Mouse (Mus musculus) liver, adult 2 months (tissue): ENCODE data around the gene Foxq1. TPM values are rescaled to one million over a fixed set of nuclear protein-coding genes. Genes with fewer than 3 reads are reported as not detected.

Source experiments
- DNase-seq: peaks from one replicate; pipeline ENCODE4 v3.0.0-alpha.2; 2011; ENCODE audit warnings: low read depth, low spot score; ENCODE audit errors: extremely low read depth
- H3K27ac ChIP-seq: fragments of 200-500 bp; replicated peaks from 2 replicates; pipeline ENCODE4 v1.5.1; 2012; ENCODE audit warnings: low read depth, mild to moderate bottlenecking, control low read depth, inconsistent platforms, low read length; ENCODE audit not compliant: insufficient read depth
- H3K27me3 ChIP-seq: fragments of 200-500 bp; 2 replicates; pipeline ENCODE4 v1.6.1; 2012; ENCODE audit warnings: mild to moderate bottlenecking, moderate library complexity, low read length, inconsistent platforms; ENCODE audit not compliant: control insufficient read depth, insufficient read depth
- H3K36me3 ChIP-seq: fragments of 200-500 bp; 2 replicates; pipeline ENCODE4 v1.6.1; 2012; ENCODE audit warnings: low read length, inconsistent platforms; ENCODE audit not compliant: control insufficient read depth, insufficient read depth
- H3K4me1 ChIP-seq: fragments of 200-500 bp; 2 replicates; pipeline ENCODE4 v1.6.1; 2011; ENCODE audit warnings: low read length; ENCODE audit not compliant: control insufficient read depth, insufficient read depth
- H3K4me3 ChIP-seq: fragments of 200-500 bp; 2 replicates; pipeline ENCODE4 v1.5.1; 2011; ENCODE audit warnings: low read depth, mild to moderate bottlenecking, control low read depth, low read length, moderate library complexity; ENCODE audit not compliant: insufficient read depth
- H3K79me2 ChIP-seq: fragments of 200-500 bp; 2 replicates; pipeline ENCODE4 v1.6.1; 2012; ENCODE audit warnings: inconsistent platforms, mild to moderate bottlenecking, low read length, moderate library complexity; ENCODE audit not compliant: control insufficient read depth, insufficient read depth
- H3K9ac ChIP-seq: fragments of 200-500 bp; 2 replicates; pipeline ENCODE4 v1.6.1; 2012; ENCODE audit warnings: low read depth, mild to moderate bottlenecking, control low read depth, inconsistent platforms, low read length
- CTCF ChIP-seq: fragments of 200-500 bp; IDR thresholded peaks from 2 replicates; pipeline ENCODE4 v1.5.1; 2011; ENCODE audit warnings: low read depth, low read length, control low read depth
- POLR2A ChIP-seq: fragments of 200-500 bp; IDR thresholded peaks from 2 replicates; pipeline ENCODE4 v1.6.1; 2011; ENCODE audit warnings: low read length, control low read depth; ENCODE audit not compliant: insufficient read depth; ENCODE audit errors: extremely low read depth
- WGBS: fragments of 180-500 bp; shearing (Covaris S2); methylation state at CpG from one replicate; pipeline ENCODE4 v1.1.7; 2018; 5-methylcytosine and 5-hydroxymethylcytosine counted together
- polyA plus RNA-seq: library from polyadenylated mRNA; depleted of rRNA; stranded (reverse); fragments of >200 nt; gene quantifications from 2 replicates; pipeline ENCODE4 v1.2.3, GENCODE M21; 2012
- total RNA-seq: library from RNA; depleted of rRNA; stranded (reverse); fragments of >200 nt; gene quantifications from 2 replicates; pipeline ENCODE4 v1.2.3, GENCODE M21; 2014

Gene Foxq1
- total and polyA plus RNA-seq, 2 experiments = 1.6 to 10.2 TPM

- H3K79me2 ChIP-seq = no peaks in the 10 kb centered on the region
- DNase-seq = peak; percentile 94
- no peak overlapping the region for H3K4me3 ChIP-seq
- no peaks in the 10 kb centered on the region for H3K27me3 ChIP-seq
- H3K36me3 ChIP-seq = no peaks in the 10 kb centered on the region
- peak overlapping the region; percentile 81 for H3K27ac ChIP-seq
- TF ChIP-seq POLR2A = no peak
- 0 out of 2 replicates have a peak, but pooled peaks have one; percentile 10 for TF ChIP-seq CTCF
- H3K4me1 ChIP-seq = peaks cover 15% of the 10 kb centered on the region
- 0 out of 2 replicates have a peak overlapping the region, but pooled peaks have one; percentile 48 for H3K9ac ChIP-seq
- 13% methylated on average over 5 of the region's 5 CpGs for WGBS
These were observed 24.7 kb upstream of the Foxq1 start for GRCm38 (mm10) chr13:31531186-31531585.

- Histone ChIP-seq H3K27ac (peak overlapping the region; percentile 60), H3K79me2 (no peaks in the 10 kb centered on the region), H3K4me3 (no peak overlapping the region), H3K4me1 (peaks cover 15% of the 10 kb centered on the region), H3K9ac (no peak overlapping the region), H3K27me3 (no peaks in the 10 kb centered on the region), H3K36me3 (no peaks in the 10 kb centered on the region)
- WGBS = 12% methylated on average over 8 of the region's 8 CpGs
- DNase-seq = no peak
- TF ChIP-seq POLR2A = no peak
These were observed 24.3 kb upstream of the Foxq1 start for GRCm38 (mm10) chr13:31531651-31532061.

GRCm38 (mm10) chr13:31534726-31535125 lies 21.2 kb upstream of the Foxq1 start:
- no peak for TF ChIP-seq CTCF
- no peak for TF ChIP-seq POLR2A
- Histone ChIP-seq H3K4me1 (peaks cover 15% of the 10 kb centered on the region), H3K9ac (no peak overlapping the region), H3K36me3 (no peaks in the 10 kb centered on the region), H3K4me3 (no peak overlapping the region), H3K27me3 (no peaks in the 10 kb centered on the region), H3K27ac (no peak overlapping the region), H3K79me2 (no peaks in the 10 kb centered on the region)
- DNase-seq = no peak
- WGBS = 92% methylated on average over 4 of the region's 4 CpGs

GRCm38 (mm10) chr13:31543021-31543420 lies 12.9 kb upstream of the Foxq1 start:
- Histone ChIP-seq H3K27ac (no peak overlapping the region), H3K27me3 (no peaks in the 10 kb centered on the region), H3K36me3 (no peaks in the 10 kb centered on the region), H3K9ac (no peak overlapping the region), H3K4me3 (no peak overlapping the region), H3K4me1 (peaks cover 12% of the 10 kb centered on the region), H3K79me2 (no peaks in the 10 kb centered on the region)
- peak; percentile 42 for DNase-seq
- WGBS = 57% methylated on average over 5 of the region's 5 CpGs
- no peak for TF ChIP-seq POLR2A
- TF ChIP-seq CTCF = no peak

- DNase-seq = peak; percentile 58
- H3K9ac ChIP-seq = peak overlapping the region; percentile 16; the same call in 1 of the 2 replicates
These were observed 9.2 kb upstream of the Foxq1 start for GRCm38 (mm10) chr13:31546784-31547183.

GRCm38 (mm10) chr13:31547204-31547603 lies 8.7 kb upstream of the Foxq1 start:
- no peaks in the 10 kb centered on the region for H3K79me2 ChIP-seq
- no peaks in the 10 kb centered on the region for H3K27me3 ChIP-seq
- 19% methylated on average over 3 of the region's 3 CpGs for WGBS
- DNase-seq = no peak
- H3K4me1 ChIP-seq = peaks cover 8% of the 10 kb centered on the region
- no peak overlapping the region for H3K9ac ChIP-seq
- no peak overlapping the region for H3K4me3 ChIP-seq
- peak overlapping the region; percentile 76 for H3K27ac ChIP-seq
- H3K36me3 ChIP-seq = no peaks in the 10 kb centered on the region
- no peak for TF ChIP-seq CTCF

More at GRCm38 (mm10) chr13:31546784-31547183, 9.2 kb upstream of the Foxq1 start:
- H3K27me3 ChIP-seq = no peaks in the 10 kb centered on the region
- 19% methylated on average over 2 of the region's 2 CpGs for WGBS
- peaks cover 8% of the 10 kb centered on the region for H3K4me1 ChIP-seq
- no peak overlapping the region for H3K4me3 ChIP-seq
- H3K36me3 ChIP-seq = no peaks in the 10 kb centered on the region
- TF ChIP-seq CTCF = no peak
- no peak for TF ChIP-seq POLR2A
- no peaks in the 10 kb centered on the region for H3K79me2 ChIP-seq
- peak overlapping the region; percentile 76 for H3K27ac ChIP-seq
